Mouse (Mus musculus) left cerebral cortex, adult 2 months (tissue): ENCODE measurements around the gene Zfp64. TPM values are rescaled to one million over a fixed set of nuclear protein-coding genes. Genes with fewer than 3 reads are reported as not detected.

Experiments used
- DNase-seq, 2 experiments: peaks; one replicate each; pipeline ENCODE4 v3.0.0; 2021 to 2022; ENCODE audit warnings: low spot score in 2 of 2, mixed read lengths in 1 of 2; ENCODE audit errors: extremely low spot score in 1 of 2
- H3K27ac ChIP-seq: fragments of 200-600 bp; 2 replicates; pipeline ENCODE4 v1.8.1; 2022
- H3K4me3 ChIP-seq: fragments of 200-600 bp; 2 replicates; pipeline ENCODE4 v1.8.1; 2022
- CTCF ChIP-seq: fragments of 200-600 bp; IDR thresholded peaks from 2 replicates; pipeline ENCODE4 v1.8.1; 2022; ENCODE audit warnings: antibody characterized with exemption, mild to moderate bottlenecking, moderate library complexity
- intact Hi-C: fragments of 180-260 bp; cut with DNase I; formaldehyde crosslinking; loops from one replicate; pipeline ENCODE4 v1.15.1; 2025
- total RNA-seq, 2 experiments: library from RNA; stranded (reverse); gene quantifications; 2 replicates each; pipeline ENCODE4 v1.2.3; 2021

Gene Zfp64
- total RNA-seq, 2 experiments from 2014 or later: 15.9 to 17.2 TPM

DNA sequence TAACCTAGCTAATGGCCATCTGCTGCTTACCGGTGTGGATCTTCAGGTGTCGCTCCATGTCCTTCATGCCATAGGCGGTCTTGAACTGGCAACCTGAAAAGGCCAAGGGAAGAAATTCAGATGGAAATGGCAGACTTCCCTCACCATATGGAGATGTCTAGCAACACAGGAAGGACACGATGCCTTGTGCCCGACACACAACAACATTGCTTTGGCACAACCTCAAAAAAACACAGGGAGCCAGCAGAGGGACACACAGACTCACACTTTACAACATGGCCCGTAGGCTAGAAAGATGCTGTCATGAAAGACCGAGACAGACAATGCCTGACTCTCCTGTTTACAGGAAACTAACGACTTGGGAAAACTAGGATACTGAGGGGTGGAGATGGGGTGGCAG, 15.4 kb downstream of the Zfp64 start:
- Histone ChIP-seq H3K27ac (no peak overlapping the region), H3K4me3 (no peak overlapping the region)
- intact Hi-C loops: no loop called here
- TF ChIP-seq CTCF: no peak
- DNase-seq: no peak

DNA sequence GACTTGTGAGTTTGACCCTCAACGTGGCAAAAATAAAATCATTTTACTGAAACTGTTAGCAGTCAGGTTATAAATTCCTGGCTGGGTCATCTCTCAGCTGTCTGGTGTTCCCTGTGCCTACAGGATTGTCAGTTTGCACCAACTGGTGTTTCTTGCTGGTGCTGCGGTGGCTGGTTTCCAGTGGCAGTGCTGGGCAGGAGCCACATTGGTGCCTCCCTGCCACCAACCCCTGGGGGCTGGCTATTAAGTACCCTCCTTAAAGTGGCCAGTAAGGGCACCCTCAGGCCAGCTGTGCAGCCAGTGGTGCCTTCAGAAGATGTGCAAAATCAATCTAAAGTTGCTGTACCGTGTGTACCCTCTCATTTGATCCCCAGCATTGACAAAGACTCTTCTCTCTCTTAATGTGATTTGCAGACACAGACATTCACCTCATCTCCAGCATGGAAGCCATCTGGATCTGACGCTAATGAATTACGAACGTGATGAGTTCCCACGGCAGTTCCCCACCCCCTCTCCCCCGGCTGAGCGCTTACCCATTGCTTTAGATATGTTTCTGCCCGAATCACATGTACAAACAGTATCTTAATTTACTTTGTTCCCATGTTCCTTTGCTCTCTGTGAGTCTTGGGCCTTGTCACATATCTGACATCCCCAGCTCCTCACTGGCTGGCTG, 16.0 kb downstream of the Zfp64 start:
- no peak for TF ChIP-seq CTCF
- intact Hi-C loops: no loop called here
- DNase-seq: no peak
- Histone ChIP-seq H3K27ac (no peak overlapping the region), H3K4me3 (no peak overlapping the region)

DNA sequence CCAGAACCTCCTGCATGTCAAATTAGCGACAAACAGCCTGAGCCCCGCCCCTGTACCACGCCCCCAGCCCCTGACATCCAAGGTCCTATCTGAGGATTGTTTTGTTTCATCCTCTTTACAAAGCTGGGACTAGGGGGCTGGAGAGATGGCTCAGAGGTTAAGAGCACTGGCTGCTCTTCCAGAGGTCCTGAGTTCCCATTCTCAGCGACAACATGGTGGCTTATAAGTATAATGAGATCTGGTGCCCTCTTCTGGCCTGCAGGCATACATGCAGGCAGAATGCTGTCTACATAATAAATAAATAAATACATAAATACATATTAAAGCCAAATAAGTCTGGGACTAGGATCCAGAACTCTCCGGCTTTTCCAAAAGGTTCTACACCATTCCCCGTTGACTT, 18.5 kb downstream of the Zfp64 start:
- Histone ChIP-seq H3K27ac (no peak overlapping the region), H3K4me3 (no peak overlapping the region)
- DNase-seq: no peak
- intact Hi-C loops: no loop called here
- TF ChIP-seq CTCF: peak; percentile 48

DNA sequence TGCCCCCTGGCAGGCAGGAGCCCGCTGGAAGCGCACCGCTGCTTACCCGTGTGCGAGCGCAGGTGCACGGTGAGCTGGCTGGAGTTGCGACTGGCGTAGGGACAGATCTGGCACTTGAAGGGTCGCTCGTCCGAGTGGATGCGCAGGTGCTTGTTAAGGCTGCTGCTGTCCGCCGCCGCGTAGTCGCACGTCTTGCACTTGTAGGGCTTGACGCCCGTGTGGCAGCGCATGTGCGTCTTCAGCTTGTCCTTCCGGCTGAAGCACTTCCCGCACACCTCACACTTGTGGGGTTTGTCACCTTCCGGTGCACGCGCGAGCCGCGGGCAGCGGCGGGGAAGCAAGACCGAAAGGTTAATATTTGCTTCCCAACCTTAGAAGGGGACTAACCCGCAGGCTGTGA, 20.2 kb downstream of the Zfp64 start:
- no peak for TF ChIP-seq CTCF
- DNase-seq: no peak
- no peak overlapping the region for H3K4me3 ChIP-seq
- intact Hi-C loops: no loop called here
- H3K27ac ChIP-seq: no peak overlapping the region

DNA sequence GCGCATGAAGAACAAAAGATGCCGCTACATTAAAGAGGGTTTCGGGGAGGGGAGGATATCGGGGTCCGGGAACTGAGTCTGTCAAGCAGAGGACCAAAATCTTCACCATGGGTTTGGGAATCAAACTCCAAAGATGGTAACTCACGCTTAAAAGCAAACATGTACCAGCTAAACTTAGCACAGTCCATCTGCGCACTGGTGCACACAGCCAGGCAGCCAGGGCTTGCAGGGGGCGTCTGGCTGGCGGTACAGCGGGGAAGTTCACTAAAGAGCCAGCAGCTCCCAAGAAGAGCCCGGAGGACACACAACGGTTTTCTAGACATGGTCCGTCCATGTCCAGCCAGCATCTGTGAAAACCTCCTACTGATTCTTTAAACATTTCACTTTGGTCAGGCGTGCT, 23.7 kb downstream of the Zfp64 start:
- TF ChIP-seq CTCF: no peak
- Histone ChIP-seq H3K27ac (no peak overlapping the region), H3K4me3 (no peak overlapping the region)
- DNase-seq: no peak
- intact Hi-C loops: no loop called here

DNA sequence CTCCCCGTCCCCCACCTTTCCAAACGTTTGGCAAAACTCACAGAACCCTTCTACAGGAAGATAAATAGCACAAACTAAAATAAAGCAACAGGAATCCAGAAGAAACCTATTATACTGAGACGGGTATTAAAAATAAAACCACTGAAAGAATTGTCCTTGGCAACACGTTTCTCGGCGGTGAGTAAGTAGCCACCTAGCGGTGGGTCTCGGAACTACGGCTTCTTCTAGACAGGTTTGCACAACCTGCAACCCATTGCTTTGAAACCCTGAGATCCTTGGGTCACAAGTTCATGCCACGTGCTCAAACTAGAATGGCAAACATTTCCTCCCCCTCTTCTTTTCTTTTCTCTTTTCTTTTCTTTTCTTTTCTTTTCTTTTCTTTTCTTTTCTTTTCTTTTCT, 25.7 kb downstream of the Zfp64 start:
- TF ChIP-seq CTCF: peak; percentile 90
- H3K27ac ChIP-seq: no peak overlapping the region
- intact Hi-C loops: loop anchor here (10.0 kb wide), 1 partner anchor 245 kb away; no protein-coding TSS in a partner anchor
- DNase-seq: peak; percentile 65 to 78
- H3K4me3 ChIP-seq: no peak overlapping the region

DNA sequence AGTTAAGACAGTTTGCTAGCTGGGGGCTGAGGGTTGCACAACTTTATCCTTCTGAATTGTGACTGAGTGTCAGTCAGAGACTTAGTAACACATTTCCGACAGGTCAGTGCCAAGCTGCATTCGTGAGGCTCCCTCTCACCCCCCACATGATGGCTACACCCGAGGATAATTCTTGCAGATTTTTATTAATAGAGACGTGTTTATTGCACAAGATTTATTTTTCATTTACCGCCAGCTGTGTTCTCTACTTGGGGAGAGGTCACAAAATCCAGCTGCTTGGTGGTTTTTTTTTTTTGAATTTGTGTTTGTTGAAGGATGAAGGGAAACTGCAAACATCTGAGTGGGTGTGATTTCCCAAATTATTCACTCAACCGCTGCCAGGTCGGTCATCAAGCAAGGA, 28.0 kb downstream of the Zfp64 start:
- no peak for TF ChIP-seq CTCF
- Histone ChIP-seq H3K27ac (no peak overlapping the region), H3K4me3 (no peak overlapping the region)
- DNase-seq: no peak
- intact Hi-C loops: loop anchor here (10.0 kb wide), 1 partner anchor 243 kb away; no protein-coding TSS in a partner anchor

DNA sequence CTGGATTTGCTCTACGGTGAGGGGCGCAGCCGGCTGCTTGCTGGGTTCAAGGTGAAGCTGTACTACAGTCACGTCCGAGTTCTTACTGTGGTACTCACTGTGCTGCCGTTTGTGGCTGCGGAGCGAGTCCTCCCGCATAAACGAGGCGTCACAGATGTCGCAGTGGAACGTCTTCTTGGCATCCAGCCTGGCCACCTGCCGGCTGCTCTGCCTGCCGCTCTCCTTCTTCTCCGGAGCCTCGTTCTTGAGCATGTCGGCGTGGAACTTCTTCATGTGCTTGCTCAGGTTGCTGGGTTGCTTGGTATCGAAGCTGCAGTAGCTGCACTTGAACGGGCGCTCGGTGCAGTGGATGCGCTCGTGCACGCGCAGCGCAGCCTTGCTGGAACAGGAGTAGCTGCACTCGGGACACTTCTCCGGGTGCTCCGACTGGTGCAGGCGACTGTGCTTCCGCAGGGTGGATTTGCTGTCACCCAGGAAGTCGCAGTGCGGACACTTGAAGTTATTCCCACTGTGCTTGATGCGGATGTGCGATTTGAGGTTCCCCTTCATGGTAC, 29.1 kb downstream of the Zfp64 start:
- Histone ChIP-seq H3K4me3 (no peak overlapping the region), H3K27ac (no peak overlapping the region)
- peak; percentile 20 for TF ChIP-seq CTCF
- DNase-seq: peak; percentile 63 to 81
- intact Hi-C loops: loop anchor here (10.0 kb wide), 1 partner anchor 242 kb away; no protein-coding TSS in a partner anchor

DNA sequence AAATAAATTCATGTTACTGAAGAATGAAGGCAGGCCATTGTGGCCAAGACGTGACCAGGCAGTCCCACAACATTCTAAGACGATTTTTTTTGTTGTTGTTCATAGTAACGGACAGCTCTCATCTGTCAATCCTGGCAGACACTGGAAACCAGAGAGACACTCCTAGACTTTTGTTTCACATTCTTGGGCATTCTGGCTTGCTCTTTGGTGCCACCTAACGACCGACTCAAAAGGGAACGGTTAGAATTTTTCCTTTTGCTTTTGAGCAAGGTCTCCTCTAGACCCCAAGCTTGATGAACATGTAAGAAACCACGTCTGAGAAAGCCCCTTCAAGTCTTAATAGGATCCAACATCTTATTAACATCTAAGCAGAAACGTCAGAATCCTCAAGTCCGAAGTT, 31.7 kb downstream of the Zfp64 start:
- DNase-seq: peak; percentile 41 to 54
- intact Hi-C loops: loop anchor here (1.0 to 10.0 kb wide), 2 partner anchors 21 to 239 kb away; no protein-coding TSS in a partner anchor
- TF ChIP-seq CTCF: peak; percentile 77
- Histone ChIP-seq H3K27ac (no peak overlapping the region), H3K4me3 (no peak overlapping the region)

DNA sequence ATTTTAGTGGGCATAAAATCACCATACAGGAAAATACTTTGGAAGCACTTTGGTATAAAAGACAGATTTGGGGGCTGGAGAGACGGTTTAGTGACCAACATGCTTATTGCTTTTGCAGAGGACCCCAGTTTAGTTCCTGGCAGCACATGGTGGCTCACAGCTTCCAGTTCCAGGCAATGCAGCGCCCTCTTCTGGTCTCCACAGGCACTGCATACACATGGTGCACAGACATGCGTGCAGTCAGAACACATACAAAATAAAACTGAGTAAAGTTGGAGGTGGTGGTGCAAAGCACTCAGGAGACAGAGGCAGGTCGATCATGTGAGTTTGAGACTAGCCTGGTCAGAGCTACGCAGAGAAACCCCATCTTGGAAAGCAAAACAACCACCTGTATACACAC, 32.9 kb downstream of the Zfp64 start:
- no peak overlapping the region for H3K4me3 ChIP-seq
- peak; percentile 29 for TF ChIP-seq CTCF
- H3K27ac ChIP-seq: no peak overlapping the region
- no peak for DNase-seq
- intact Hi-C loops: loop anchor here (10.0 kb wide), 1 partner anchor 238 kb away; no protein-coding TSS in a partner anchor

DNA sequence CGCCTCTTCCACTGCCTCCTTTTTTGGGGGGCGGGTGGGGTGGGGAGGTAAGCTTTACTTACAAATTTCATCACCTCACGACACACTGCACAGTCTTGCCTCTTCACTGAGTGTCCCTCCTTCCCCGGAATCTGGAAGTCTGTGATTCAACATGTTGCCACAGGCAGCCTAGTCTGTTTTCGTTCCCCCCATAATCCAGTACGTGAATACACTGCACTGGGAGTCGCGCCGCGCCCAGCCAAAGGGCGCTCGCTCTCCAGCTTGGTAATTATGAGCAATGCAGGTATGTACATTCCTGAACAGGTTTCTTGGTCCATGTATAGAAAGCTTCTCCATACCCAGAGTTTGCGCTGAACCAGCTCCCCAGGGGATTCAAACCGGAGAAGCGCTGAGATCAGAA, 35.4 kb downstream of the Zfp64 start:
- no peak for TF ChIP-seq CTCF

DNA sequence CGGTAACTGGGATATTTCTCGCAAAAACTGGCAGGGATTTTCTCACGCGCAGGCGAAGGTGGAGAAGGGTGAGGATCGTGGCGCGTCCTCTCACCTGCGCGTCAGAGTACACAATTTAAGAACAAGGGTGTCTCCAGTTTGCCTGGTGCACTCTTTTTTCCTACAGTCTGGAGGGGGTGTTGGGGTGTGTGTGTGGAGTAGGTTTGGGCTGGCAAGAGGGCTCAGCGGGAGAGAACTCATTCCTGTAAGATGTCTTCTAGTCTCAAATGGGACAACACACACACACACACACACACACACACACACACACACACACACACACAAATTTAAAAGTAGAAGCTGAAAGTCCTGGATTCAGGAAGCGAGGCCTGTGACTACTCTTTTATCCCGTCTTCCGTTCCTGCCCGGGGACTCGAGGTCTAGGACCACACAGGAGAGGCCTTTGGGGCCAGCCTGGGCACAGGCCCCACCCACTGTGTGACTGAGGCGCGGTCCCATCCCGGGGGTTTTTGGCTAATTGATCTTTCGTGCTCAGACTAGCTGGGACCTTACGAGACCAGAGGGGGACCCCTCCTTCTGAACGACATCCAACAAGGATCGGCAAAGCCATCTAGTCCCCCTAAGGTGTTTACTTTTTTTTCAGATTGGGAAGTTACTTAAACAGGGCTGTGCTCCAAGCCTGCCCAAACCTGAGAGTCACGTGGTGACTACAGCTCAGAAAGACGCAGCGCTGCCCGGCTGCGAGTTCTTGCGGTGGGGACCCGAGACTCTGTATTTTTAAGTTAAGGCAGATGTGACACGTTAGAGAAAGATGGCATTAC, 42.3 kb downstream of the Zfp64 start:
- intact Hi-C loops: no loop called here
- Histone ChIP-seq H3K4me3 (peak overlapping the region; percentile 58), H3K27ac (no peak overlapping the region)
- TF ChIP-seq CTCF: no peak
- no peak for DNase-seq

More for the DNA sequence above, 35.4 kb downstream of the Zfp64 start:
- no peak for DNase-seq
- intact Hi-C loops: loop anchor here (10.0 kb wide), 1 partner anchor 235 kb away; no protein-coding TSS in a partner anchor
- Histone ChIP-seq H3K27ac (no peak overlapping the region), H3K4me3 (no peak overlapping the region)
